Mouse (Mus musculus): Measurements from ENCODE around the gene Shisa5.

Gene Shisa5

DNA sequence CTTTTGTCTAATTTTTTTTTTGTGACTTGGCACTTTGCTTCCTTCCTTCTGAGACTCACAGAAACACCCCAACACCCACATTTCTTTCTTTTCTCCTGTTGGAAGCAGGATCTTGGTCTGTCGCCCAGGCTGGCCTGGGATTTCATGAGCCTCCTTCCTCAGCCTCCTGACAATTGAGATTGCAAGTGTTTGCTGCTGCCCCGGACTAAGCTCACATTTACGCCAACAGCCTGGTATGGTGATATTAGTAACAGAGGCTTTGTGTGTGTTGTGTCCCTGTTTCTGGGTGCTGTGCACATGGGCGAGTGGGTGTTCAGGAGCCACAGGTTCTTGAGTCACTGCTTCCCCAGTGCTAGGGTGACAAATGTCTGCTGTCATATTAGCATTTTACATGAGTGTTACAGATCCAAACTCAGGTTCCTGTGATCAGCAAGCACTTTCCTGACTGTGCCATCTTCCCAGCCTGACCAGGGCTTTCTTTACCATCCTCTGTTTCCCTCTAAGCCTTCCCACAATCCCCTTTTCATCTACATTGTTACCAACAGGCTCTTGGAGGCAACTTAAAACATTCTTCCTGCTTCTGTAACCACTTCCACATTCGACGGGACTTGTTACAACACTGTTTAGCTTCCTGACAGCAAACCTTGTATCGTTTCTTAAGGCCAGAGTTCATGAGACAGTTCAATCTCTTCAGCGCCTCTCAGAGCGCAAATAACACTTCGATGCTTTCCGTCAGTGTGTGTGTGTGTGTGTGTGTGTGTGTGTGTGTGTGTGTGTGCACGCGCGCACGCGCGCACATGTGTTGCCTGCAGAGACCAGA is 15.3 kb upstream of the Shisa5 start:
- DNase-seq (ENCODE audit: low spot score in 2 of 2), result peak in 1 of 2 experiments; percentile 22

DNA sequence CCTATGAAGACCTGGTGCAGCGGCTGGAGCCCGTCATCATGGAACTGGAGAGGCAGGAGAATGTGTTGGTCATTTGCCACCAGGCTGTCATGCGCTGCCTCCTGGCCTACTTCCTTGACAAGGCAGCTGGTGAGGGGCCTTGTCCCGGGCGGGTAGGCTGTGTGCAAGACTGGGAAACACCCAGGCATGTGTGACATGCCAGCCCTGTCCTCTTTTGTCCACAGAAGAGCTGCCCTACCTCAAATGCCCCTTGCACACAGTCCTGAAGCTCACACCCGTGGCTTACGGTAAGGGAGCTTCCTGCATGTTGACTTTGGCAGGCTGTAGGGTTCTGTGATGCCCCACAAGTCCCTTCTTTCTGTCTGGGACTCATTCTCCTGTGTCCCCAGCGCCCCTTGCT is 10.8 kb upstream of the Shisa5 start:
- no peak for DNase-seq (ENCODE audit: low spot score in 2 of 2)

DNA sequence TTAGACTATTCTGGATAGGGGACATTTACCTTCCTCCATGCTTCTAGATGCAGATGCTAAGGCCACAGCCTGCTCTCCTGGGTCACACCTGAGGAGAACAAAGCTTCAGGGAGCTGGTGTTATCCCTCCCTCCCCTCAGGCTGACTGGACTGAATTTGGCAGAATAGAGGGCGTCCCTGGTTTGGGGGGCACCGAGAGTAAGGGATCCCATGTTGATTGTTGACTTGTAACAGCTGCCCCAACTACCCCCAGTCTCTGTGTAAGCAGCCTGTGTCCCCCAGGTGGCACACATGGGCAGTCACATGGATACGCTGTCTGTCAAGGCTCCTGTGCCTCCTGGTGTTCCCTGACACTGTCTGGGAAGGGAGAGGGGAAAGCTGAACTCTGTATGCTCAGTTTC is 9.9 kb upstream of the Shisa5 start:
- DNase-seq (ENCODE audit: low spot score in 2 of 2), result peak in 1 of 2 experiments; percentile 2

DNA sequence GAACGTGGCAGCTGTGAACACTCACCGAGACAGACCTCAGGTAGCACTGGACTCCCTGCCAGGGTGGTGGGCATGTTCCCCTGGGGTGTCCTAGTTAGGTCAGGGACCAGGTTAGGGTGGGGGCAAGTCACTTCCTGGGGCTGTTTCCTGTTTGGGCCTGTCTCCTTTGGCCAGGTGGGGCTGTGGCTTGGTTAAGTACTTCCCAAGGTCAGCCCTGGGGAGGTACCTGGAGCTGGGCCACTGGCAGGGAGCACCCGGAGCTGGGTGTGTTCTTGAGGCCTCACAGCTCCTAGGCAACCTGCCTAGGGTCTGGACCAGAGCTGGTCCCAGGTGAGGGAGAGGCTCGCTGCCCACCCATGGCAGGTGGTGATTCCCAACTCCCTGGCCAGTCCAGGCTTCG is 9.4 kb upstream of the Shisa5 start:
- DNase-seq (ENCODE audit: low spot score in 2 of 2), result no peak

DNA sequence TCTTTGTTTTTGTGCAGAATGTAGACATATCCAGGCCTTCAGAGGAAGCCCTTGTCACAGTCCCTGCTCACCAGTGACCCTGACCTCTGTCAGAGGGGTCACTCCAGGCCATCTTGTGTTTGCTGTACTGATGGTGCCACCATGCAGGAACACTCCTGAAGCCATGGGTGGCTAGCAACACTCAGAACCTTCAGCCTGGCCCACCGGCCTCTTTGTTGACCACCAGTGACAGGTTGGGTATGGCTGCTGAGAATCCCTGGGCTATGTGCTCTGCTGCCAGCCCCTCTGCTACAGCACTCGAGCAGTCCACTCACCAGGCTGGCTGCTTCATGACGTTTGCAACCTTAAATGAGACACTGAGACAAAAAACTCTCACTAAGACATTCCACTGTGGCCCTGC is 8.1 kb upstream of the Shisa5 start:
- no peak for DNase-seq (ENCODE audit: low spot score in 2 of 2)

DNA sequence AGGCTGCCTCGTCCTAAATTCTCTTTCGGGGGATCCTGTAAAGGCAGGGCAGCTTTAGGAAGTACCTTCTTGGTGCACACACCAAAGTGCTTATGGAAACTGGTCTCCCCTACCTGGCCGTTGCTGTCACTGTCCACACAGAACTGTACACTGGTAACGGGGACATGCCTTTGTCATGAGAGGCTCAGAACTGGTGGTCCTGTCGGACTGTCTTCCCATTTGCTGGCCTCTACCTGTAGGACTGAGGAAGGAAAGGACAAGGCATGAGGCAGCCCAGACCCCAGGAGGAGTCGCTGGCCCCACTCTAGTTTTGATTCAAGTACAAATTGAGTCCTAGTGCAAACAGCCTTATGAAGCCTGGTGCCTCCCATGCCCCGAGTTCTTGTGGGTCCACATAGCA is 7.4 kb upstream of the Shisa5 start:
- peak in 1 of 2 experiments; percentile 1 for DNase-seq (ENCODE audit: low spot score in 2 of 2)

DNA sequence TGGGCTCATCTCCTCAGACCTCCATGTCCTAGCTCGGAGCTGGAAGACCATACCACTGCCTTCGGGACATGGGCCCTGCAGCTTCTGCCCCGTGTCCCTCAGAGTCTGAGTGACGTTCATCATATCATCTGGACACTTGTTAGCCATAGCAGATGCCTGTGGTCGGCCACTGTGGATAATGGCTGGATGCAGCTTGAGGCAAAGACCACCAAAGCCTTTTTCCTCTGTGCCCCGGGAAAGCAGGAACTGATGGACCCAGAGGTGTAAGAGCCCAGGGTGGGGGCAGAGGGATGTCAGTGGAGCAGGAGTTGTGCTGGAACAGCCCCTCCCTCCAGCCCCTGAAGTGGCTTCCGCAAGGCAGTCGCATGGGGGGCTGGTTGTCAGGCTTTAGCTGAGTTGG is 6.7 kb upstream of the Shisa5 start:
- DNase-seq (ENCODE audit: low spot score in 2 of 2), result no peak

DNA sequence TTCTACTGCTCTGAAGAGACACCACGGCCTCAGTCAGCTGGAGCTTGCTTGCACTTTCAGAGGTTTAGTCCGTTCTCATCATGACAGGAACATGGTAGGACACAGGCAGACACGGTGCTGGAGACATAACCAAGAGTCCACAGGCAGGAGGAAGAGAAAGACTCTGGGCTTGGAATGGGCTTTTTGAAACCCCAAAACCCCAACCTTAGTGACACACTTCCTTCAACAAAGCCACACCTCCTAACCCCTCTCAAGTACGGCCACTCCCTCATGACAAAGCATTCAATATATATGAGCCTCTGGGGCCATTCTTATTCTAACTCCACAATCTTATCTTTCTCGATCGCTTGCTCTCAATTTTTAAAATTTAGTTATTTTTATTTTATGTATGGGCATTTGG is 5.9 kb upstream of the Shisa5 start:
- no peak for DNase-seq (ENCODE audit: low spot score in 2 of 2)

DNA sequence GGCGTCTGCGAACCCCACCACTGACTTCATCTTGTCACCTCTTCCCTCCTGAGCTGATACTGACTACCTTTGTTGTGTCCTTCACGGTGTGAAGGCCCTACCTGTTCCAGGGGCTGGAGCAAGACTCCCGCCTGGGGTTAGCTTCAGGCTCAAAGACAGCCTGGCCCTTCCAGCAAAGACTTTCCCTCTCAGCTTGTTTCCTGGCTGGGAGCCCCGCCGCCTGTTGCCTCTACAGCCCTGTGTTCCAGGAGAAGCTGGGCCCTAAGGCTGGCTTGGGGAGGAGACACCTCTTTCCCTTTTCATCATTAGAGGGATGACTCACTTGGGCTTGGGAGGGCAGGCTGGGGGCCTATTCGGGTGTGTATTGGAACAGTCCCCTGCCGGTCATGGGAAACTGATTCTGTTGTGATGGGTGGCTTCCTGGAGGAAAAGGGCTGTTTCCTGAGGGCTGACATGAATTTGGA is 568 bp downstream of the Shisa5 start:
- peak in 1 of 2 experiments; percentile 3 for DNase-seq (ENCODE audit: low spot score in 2 of 2)

DNA sequence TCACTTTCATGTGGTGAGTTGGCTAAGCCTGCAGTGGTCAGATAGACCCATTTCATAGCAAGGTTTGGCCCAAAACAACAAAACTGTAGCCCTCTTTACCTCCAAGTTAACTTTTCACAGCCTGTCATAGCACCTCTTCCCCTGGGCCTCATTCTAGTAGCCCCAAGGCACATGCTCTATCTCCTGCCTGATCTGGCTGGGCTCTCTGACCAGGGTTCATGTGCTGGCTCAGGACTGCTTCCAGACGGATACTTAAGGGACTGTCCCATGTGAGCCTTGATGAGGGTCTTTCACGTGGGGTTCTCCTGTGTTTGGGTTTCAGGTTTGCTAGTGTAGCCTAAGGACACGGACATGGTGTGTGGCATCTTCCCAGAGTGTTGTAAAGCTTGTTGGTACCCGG is 1.3 kb downstream of the Shisa5 start:
- no peak for DNase-seq (ENCODE audit: low spot score in 2 of 2)

DNA sequence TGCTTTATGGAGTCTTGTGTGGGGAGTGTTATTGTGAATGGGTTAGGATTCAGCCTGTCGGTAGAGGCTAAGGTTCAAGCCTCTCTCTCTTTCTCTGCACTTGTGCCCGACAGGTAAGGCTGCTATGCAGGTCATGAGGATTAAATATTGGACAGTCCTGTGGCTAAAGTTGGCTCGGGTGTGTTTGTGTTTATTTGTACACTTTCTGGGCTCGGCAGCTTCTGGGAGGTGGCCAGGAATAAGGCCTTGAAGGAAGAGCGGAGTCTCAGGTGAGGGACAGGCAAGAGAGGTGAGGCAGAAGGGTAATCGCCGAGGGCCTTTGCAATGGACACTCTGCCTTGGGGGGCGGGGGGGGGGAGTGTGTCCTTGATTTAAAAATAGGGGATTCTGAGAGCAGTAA is 1.9 kb downstream of the Shisa5 start:
- DNase-seq (ENCODE audit: low spot score in 2 of 2), result no peak

DNA sequence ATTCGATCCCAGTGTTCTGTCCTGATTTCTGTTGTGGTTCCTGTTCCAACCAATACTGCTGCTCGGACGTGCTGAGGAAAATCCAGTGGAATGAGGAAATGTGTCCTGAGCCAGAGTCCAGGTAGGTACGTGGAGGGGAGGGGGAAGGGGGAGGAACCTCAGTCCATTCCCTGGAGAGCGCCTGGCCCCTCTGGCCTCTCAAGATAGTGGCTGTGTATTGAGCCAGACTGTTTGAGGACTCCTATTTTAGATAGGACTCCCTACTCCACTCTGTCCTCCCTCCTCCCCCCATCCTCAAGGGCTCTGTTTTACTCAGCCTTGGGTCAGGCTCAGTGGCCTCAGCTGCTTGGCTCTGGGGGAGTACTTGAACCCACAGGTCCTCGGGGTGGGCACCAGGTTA is 2.5 kb downstream of the Shisa5 start:
- no peak for DNase-seq (ENCODE audit: low spot score in 2 of 2)

DNA sequence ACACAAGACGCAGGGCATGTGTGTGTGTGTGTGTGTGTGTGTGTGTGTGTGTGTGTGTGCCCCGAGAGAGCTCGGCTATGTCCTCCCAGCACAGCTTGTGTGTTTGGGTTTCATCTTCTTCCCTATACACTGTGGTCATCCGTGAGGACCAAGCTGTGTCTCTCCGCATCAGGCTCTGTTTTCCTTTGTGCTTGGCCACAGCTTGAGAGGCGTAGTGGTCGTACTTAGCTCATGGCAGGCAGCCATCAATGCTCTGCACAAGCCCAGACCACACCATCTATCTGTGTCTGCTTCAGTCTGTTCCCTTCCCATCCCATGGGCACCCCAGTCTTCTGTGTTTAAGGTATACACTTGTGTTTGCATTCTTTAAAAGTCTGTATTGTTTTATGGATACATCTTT is 3.0 kb downstream of the Shisa5 start:
- DNase-seq (ENCODE audit: low spot score in 2 of 2), result peak in 1 of 2 experiments; percentile 2

DNA sequence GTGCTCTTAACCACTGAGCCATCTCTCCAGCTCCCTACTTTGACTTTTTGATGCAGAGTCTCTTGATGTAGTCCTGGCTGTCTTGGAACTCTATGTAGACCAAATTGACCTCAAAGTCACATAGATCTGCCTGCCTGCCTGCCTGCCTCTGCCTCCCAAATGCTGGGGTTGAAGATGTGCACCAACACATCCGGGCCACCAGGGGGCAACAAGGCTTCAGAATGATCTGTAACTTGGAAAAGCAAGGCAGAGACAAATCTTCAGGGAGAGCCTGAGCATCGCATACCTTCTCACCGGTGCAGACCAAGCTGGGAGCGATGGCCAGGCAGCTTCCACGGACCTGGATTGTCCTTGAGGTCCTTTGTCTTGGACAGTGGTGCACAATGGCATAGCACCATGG is 7.9 kb downstream of the Shisa5 start:
- DNase-seq (ENCODE audit: low spot score in 2 of 2), result peak in 1 of 2 experiments; percentile 40

DNA sequence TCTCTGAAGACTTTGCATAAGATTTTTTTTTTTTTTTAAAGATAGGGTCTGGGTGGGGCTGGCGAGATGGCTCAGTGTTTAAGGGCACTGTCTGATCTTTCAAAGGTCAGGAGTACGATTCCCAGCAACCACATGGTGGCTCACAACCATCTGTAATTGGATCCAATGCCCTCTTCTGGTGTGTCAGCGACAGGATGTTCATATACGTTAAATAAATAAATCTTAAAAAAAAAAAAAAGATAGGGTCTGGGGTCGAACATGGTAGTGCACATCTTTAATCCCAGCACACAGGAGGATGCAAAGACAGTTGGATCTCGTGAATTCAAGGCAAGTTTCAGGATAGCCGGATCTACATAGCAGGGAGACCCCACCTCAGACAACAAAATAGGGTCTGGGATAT is 11.0 kb downstream of the Shisa5 start:
- no peak for DNase-seq (ENCODE audit: low spot score in 2 of 2)

DNA sequence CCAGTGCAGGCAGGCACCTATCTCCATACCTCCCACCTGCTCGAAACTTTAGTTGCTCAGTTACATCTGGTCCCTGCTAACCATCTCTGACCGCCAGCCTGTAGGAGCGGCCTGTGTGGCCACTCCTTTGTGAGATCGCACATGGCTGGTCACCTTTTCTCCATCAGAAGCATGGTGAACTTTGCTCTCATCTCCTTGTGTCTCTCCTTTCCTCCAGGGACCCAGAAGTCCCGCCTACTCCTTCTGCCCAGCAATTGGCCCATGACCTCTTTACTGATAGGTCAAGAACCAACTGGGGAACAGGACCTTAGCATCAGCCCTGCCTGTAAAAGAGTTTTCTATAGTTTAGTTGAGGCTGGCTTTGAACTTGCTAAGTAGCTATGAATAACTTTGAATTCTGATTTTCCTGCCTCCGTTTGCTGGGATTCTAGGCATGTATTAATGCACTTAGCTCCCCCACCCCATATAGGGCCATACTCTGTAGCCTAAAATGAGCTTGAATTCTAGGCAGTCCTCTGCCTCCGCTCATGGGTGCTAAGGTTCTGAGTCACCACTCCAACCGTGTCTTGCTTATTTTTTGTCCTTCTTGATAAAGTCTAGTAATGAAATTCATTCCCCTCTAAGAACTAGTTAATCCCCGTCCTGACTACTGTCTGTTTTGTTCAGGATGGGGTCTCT is 11.8 kb downstream of the Shisa5 start:
- peak in 1 of 2 experiments; percentile 1 for DNase-seq (ENCODE audit: low spot score in 2 of 2)

DNA sequence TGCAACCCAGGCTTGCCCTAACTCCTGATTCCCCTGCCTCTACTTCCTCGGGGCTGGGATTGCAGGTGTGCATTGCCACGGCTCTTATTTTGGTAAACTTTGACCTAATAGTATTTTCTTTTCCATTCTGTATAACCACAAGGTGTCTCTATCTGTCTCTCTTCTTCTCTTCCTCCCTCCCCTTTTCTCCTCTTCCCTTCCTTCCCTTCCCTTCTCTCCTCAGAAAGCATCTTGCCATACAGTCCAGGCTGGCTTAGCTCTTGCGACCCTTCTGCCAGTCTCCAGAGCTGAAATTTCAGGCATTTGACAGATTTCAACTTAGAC is 12.3 kb downstream of the Shisa5 start:
- DNase-seq (ENCODE audit: low spot score in 2 of 2), result peak in 1 of 2 experiments; percentile 1

DNA sequence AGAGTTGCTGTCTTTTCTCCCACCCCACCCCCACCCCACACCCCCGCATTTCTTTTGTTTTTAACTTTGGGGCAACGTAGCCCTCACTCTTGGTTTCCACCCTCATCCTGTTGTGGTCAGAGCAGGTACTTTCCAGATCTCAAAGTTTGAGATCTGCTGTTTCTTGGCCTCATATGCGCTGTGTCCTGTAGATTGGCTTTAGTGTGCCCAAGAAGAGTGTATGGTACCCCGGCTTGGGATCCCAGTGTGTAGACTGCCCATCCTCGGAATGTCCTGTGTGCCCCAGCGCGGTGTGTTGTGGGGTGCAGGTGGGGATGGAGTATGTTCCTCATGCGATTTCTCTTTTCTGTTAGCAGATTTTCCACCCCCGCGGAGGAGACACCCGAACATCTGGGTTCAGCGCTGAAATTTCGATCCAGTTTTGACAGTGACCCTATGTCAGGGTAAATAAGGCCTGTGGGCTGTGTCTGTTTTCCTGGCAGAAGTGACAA is 12.7 kb downstream of the Shisa5 start:
- peak in 1 of 2 experiments; percentile 1 for DNase-seq (ENCODE audit: low spot score in 2 of 2)

DNA sequence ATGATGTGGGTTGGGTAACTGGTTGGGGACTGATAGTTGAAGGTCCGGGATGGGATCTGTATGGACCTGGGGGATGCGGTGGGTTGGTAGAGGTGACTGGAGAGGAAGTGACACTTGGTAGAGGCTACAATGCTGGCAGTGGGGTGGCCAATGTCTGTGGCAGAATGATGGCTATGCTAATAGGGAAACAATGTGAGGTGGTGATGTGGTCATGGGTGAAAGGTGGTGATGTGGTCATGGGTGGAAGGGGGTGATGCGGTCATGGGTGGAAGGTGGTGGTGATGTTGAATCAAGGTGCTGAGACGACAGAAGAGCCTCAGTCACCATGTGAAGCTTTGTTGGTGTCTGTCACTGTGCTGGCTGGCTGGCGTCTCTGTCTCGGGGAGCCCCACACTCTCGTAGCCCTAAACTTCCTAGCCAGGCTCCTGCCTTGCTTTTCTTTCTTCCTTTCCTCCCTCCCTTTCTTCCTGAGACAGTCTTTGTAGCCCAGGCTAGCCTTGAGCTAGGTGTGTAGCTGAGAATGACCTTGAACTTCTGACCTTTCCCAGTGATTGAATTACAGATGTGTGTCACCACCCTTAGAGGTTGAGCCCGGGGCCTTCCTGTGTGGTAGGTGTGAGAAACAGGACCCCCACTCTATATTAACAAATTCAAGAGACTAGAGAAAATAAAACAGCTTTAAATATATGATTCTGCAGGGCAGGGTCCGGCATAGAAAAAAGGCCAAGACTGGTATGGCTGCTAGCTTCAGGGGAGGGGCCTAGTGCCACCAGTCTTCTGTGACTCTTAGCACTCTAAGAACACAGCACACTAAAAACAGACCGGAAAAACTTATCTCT is 13.5 kb downstream of the Shisa5 start:
- DNase-seq (ENCODE audit: low spot score in 2 of 2), result peak in 1 of 2 experiments; percentile 2

DNA sequence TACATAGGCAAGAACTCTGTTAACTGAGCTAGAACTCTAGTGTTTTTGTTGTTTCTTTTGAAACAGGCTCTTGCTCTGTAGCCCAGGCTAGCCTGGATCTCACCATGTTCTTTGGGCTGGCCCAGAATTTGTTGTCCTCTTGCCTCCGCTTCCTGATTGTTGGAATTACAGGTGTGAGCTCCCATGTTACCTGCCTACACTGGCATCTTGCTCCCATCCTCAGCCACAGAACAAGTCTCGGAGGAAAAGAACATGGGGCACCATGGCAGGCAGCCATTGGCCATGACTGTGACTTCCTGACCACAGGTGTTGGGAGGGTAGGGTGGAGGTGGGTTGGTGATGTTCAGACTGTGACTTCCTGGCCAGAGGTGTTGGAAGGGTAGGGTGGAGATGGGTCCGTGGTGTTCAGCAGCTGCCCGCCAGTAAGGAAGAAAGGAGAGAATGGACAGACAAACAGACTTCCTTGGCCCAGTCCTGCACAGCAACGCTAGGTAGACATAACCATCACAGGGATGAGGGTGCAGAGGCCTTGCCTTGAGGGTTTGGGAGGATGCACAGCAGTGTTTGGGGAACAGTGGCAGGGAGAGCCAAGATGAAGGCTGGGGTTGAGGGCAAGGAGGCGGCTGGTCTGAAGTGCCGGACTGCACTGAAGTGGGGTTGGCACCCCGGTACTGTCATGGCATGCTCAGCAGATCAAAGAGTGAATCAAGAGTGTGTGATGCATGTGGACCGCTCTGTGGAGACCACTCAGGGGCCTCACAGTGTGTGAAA is 14.3 kb downstream of the Shisa5 start:
- DNase-seq (ENCODE audit: low spot score in 2 of 2), result peak in 1 of 2 experiments; percentile 2

DNA sequence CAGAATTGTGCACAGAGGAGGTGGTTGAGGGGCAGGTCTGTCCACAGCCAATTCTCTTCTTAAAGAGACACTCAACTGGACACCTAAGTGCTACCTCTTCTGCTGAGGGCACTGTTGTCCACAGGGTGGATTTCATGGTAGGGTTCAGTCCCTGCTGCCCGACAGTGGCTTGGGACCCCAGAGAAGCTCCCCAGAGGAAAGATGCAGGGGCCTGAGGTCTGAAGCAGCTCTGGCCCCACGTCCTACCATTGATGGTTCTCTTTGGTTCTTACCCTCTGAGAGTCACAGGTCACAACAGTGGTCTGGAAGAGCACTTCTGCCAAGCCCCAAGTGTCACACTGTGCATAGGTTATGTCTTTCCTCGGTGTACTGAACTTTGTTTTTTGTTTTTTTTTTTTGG is 15.0 kb downstream of the Shisa5 start:
- peak in 1 of 2 experiments; percentile 2 for DNase-seq (ENCODE audit: low spot score in 2 of 2)

Data from frontal cortex, postnatal 14 days (tissue).